Mouse (Mus musculus) inflammation-experienced regulatory T-cells, adult 6 months (primary cell): ENCODE measurements around the gene Spata17. TPM values are rescaled to one million over a fixed set of nuclear protein-coding genes. Genes with fewer than 3 reads are reported as not detected.

Source experiments
- ATAC-seq: one replicate; pipeline ENCODE4 v1.8.0; 2017
- polyA plus RNA-seq, 3 experiments: library from polyadenylated mRNA; unstranded; fragments of 100-300 nt; shearing (Covaris generic); gene quantifications; one replicate each; pipeline ENCODE4 v1.2.1; 2017

Spata17 gene
- polyA plus RNA-seq, 3 experiments from 2014 or later, result not detected

GRCm38 (mm10) chr1:187077043-187077334 is 138.3 kb downstream of the Spata17 start:
- ATAC-seq, result no peak

- ATAC-seq, result no peak
Observed at GRCm38 (mm10) chr1:187076198-187077042, 138.8 kb downstream of the Spata17 start.

DNA sequence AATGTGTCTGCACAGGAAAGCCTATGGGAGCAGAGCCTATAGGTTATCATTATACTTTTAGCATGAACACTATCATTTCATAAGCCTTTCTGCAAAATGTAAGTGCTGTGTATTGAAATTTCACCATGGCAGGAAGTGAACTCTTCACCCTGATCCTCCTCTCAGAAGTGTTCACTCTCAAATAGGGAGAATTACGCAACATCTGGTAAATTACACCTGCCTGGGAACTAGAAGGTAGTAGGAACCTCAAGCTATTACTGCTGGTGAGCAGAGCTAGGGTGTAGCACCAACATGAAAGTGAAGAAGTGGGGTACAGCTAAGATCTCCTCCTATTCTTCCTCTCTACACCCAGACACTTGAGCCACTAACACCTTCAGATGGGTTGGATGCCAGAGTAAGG is 155.4 kb downstream of the Spata17 start:
- ATAC-seq, result no peak

- ATAC-seq, result no peak
Observed at GRCm38 (mm10) chr1:187054333-187054732, 160.9 kb downstream of the Spata17 start.

DNA sequence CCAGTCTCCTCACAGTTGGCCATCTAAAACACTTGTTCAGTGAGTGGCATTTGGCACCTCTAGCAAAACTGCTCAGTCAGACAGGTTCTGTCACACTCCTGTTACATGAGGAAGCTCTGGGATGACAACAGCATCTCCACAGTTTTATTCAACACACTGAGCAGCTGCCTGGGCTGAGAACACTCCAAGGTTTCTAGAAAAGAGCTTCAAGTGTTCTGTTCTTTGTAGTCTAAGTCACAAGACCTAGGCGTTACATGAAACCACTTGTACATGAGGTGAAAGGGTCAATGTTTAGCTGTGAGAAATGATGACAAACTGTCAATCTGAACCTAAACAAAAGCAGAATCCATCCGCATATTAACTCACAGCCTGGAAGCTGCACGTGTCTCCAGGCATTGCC is 161.4 kb downstream of the Spata17 start:
- ATAC-seq, result no peak

DNA sequence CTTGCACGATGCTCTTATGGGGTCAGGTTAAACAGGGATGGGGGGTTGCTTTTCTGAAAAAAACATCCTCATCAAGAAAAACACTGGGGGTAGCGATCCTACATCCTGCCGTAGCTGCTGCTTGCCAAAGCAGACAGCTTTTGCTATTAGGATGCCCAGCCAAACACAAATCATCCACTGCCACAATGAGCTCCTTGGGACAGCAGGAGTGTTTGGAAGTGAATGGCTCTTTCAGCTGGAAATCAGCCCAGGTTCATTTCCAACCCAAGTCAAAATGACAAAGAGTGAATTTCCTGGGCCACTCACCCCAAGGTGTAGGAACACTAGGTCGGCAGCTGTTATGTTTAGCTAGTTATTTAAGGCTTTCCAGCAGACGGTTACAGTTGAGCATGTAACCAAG is 162.7 kb downstream of the Spata17 start:
- no peak for ATAC-seq

- no peak for ATAC-seq
Observed at GRCm38 (mm10) chr1:187051296-187051695, 164.0 kb downstream of the Spata17 start.

DNA sequence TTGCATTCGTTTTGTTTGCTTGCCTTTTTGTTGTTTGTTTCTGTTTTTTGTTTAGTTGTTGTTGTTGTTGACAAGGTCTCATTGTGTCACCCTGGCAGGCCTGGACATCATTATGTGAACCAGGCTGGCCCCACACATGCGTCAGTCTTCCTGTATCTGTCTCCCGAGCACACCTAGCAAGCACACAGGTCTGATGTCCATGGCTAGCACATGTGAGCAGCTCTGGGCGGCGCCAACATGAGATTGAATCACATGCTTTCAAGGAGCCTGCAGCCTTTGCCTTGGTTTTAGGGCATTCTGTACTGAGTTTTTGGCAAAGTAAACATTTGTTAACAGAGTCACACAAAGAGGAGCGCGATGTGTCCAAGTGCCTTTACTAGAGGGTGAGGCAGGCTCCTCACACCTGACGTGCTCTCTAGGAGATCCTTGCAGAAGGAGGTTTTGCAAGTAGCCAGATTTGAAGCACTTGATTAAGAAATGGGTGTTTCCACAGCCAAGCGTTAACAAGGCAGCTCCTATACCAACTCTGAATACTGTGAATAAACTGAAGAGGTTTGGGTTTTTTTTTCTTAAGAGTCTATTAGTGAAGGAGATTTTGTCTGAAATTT is 166.5 kb downstream of the Spata17 start:
- no peak for ATAC-seq

DNA sequence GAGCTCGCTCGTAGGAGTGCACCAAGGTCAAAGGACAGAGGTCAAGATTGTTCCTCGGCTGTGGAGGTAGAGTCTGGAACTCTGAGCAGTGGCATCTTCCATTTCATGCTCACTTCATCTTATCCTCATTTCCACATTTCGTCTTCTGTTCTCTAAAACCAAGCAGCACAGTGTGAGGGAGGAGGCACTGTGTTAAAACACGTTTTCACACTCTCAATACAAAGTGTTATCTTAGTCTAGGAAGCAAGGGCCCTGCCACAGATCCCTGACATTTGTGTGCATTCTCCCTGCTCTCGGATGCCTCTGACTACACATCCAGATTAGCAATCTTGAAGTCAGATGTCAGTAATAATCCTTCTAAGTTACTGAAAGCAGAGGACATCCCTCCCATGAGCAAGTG is 170.5 kb downstream of the Spata17 start:
- ATAC-seq, result no peak

DNA sequence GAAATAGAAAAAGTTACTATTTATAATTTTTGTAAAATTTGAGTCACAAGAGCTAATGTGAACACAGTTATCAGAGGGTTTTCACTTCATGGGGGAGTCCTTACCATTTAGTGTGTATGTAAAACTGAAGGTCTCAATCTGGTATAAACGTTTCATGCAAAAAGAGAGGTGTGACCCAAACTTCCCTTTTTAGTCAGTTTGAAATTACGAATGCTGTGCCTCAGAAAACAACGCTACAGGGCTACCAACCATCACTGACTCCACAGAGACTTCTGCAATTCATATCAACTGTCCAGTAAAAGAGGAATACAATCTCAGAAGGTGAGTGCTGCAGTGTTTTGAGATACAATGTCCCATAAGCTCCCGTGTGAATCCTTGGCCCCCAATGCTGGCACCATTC is 175.5 kb downstream of the Spata17 start:
- no peak for ATAC-seq

DNA sequence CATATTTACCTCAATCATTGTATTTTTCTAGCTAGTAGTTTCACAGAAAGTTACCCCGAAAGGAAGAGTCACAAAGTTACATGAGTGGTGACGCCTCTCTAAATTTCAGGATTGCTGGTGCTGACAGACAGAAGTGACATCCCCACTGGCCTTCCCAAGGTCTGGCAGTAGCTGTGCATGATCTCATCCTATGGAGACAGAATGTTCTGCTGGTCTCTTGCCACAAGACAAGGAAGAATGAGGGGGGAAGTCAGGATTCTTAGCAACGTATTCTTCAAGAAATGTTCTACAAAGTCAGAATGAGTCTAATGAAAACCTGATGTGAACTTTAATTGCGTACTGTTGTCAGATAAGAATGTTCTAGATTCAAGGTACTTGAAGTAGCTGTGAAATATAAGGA is 179.5 kb downstream of the Spata17 start:
- no peak for ATAC-seq

DNA sequence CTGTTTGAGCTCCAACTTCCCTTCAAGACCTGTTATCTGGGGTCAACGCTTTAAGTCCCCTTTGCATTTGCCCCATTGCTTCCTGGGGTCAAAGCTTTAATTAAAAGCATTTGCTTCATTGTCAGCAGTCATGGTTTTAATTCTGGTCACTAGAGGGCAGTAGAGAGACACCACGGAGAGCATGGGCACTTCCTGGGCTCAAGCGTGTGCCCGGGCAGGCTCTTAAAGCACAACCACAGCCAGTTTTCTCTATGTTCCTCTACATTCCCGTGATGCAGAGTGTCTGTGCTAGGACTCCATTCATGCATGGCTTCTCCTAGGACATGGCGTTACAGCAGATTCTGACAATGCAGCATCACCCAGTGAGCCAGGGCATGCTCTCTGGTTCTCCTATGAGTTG is 183.5 kb downstream of the Spata17 start:
- no peak for ATAC-seq

DNA sequence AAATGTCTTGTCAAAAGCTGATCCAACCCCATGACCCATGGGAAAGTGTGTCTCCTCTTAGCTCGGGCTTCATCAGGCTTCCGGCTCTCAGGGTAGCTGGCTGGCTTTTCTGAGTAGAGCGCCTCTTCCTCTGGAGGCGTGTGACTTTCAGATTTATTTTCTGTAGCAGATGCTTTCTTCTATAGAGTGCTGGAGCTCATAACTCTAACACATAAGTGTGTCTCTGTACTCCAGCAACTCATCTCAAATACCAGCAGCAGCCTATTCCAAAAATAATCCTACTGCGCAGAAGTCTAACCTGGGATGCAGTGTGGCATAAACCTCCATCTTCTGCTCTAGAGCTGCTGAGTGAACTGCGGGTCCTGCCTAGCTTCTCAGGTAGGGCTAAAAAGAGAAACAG is 186.4 kb downstream of the Spata17 start:
- ATAC-seq, result no peak

DNA sequence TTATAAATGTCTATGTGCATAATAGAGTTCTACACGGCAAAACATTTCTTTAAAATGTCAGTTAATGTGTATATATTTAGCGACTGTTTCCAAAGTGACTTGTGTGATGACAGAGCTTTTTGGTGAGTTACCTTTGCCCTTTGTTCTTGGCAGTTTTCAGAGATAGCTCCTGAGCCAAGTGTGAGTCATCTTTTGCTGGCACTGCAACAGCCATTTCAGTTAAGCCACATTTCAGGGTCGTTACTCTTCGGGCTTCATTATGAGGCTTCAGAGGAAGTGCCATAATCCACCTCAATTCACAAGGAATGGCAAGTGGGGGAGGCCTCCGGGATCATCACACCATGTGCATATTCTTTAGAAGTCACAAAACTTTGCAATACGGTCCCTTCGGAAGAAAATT is 195.3 kb downstream of the Spata17 start:
- ATAC-seq, result no peak

DNA sequence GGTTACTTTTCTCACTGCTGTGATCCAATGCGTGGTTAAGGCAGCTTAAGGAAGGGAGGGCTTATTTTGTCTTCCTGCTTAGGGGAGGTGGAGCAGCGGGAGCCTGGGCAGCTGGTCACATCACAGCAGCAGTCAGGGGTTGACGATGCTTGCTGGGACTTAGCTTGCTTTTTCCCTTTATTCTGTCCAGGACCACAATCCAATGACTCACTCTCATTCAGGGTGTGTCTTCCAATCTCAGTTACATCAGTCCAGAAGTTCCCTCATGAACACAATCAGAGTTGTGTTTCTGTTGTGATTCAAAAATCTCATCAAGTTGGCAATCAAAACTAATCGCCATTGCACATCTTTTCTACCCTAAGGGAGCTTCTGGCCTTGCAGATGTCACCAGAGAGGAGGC is 199.1 kb downstream of the Spata17 start:
- ATAC-seq, result no peak

GRCm38 (mm10) chr1:187015673-187016072 is 199.6 kb downstream of the Spata17 start:
- no peak for ATAC-seq

- no peak for ATAC-seq
Observed at GRCm38 (mm10) chr1:187014141-187014540, 201.1 kb downstream of the Spata17 start.

DNA sequence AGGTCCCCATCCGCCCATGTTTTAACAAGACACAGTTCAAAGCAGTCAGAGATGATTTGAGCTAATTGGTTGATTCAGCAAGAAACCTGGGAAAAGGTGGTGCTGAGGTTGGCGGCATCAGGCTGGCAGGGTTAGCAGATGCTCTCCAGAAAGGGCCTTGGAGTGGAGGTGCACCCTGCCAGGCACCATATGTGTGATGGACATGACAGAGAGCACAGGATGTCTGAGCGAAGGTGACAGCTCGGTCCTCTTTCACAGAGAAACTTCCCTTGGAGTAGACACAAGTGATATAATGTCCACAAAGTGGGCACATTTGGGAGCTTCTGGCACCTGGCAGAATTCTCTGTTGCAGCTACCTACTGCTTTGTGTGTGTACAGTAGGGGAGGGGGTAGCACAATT is 203.7 kb downstream of the Spata17 start:
- ATAC-seq, result no peak

DNA sequence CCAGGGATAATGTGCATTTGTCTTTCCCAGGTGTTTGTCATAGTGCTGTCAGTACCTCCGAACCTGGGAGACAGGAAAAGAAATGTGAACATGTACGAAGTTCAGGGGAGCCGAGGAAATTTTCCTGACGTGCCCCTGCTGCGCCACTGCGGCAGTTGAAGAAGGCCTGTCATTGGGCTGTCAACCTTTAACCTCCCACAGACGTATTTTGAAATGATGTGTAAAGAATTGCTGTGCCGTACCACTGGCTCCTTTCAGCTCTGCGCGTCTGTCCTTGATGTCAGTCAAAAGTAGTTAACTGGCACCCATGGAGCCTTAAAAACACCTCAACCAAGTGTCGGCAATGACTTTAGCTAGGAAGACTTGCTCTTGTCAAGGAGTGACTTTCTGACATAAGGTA is 205.2 kb downstream of the Spata17 start:
- no peak for ATAC-seq

DNA sequence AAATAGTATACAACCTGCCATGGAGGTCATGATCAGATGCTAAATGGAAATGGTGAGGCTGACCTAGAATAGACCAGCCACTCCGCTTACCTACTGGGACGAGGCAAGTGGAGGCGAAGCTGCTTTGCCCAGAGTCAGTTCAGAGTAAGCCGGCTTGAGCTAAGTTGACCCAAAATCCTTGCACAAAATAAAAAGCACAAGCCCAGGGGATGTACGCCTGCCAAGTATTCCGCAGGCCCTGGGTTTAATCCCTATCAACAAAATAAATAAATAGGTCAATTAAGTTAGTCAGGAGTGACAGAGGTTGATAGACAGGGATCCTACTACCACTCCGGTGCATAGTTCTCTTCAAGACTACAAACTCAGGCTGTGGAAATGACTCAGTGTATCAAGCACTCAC is 207.0 kb downstream of the Spata17 start:
- ATAC-seq, result no peak

DNA sequence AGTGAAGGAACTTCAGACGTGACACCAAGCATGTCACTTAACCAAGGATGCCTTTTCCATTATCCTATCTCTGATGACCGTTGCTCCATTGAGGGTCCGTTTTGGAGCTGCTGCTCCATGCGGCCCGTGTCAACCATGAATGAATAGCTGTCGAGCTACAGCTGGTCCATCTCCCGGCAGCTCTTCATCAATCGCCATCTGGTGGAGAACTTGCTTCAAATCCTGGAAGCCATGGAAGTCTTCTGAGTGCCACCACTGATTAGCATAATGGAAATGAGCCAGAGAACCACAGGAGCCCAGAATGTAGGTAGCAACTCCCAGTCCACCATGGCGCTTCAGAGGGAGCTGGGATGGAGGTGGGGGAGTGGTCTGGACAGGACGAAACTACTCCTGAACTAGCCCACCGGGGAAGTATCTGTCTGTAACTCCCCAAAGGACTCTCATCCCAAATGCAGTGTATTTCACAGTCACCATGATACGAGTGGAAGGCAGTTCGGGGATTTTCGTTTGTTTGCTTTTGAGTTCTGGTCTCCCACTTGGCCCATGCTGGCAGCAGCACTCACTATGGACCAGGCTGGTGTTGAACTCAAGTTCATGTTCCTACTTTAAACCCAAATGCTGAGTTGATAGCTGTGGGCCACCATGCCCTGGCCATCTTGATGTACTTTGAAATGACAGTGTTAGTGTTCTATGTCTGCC is 208.9 kb downstream of the Spata17 start:
- no peak for ATAC-seq

GRCm38 (mm10) chr1:187004306-187004705 is 211.0 kb downstream of the Spata17 start:
- ATAC-seq, result no peak

DNA sequence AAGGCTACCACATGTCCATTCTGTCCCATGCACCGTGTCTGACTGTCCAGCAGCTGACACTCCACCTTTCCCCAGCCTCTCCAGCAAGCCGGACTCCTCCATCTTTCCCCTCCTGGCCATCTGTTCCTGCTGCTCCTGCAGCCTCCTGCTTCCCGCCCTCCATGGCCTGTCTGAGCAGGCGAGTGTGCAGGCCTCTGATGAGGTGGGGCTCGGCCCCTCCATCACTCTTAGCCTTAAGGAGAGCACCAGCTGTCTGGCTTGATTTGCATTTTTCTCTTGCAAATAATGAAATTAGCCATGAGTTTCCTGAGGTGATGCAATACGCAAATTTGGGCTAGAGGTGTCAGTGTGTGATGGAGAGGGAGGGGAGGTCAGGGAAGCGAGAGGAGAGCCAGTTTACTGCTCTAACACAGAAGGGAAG is 211.8 kb downstream of the Spata17 start:
- ATAC-seq, result no peak
